Mouse (Mus musculus) skeletal muscle tissue, postnatal 0 days (tissue): ENCODE measurements around the gene Klhdc2. TPM values are rescaled to one million over a fixed set of nuclear protein-coding genes. Genes with fewer than 3 reads are reported as not detected.

Experiments used
- polyA plus RNA-seq: library from polyadenylated mRNA; unstranded; fragments of >200 nt; fragmentation: Nextera tagmentation; extraction: Ambion mirVana; gene quantifications from 2 replicates; pipeline ENCODE4 v1.2.1, GENCODE M21; 2015

Klhdc2 gene
- polyA plus RNA-seq = 96.8 and 99.8 TPM in 2 replicates

GRCm38 (mm10) chr12:69296511-69297410 is at the start of gene Klhdc2:
Gene Klhdc2 (plus strand): TSS chr12:69296681.

GRCm38 (mm10) chr12:69356546-69357299 is 60.2 kb downstream of the Klhdc2 start, which contains the start of gene Nemf:
Gene Nemf (minus strand): TSS chr12:69357165.

Other genes with a start within 250 kb of the Klhdc2 start
- gene Rps29, start 137.5 kb upstream of the Klhdc2 start, polyA plus RNA-seq = 1,267 and 1,559 TPM in 2 replicates
- gene Lrr1, start 127.9 kb upstream of the Klhdc2 start, polyA plus RNA-seq = 2.5 and 3.4 TPM in 2 replicates
- gene Rpl36al, start 112.6 kb upstream of the Klhdc2 start, polyA plus RNA-seq = 498 and 516 TPM in 2 replicates
- 29.5 and 42.3 TPM in 2 replicates for gene Mgat2, start 112.5 kb upstream of the Klhdc2 start, polyA plus RNA-seq
- gene Gm49383, start 99.6 kb upstream of the Klhdc2 start, polyA plus RNA-seq = 4.6 and 5.0 TPM in 2 replicates
- 2.8 and 4.1 TPM in 2 replicates for gene Dnaaf2, start 98.3 kb upstream of the Klhdc2 start, polyA plus RNA-seq
- 3.6 and 4.5 TPM in 2 replicates for gene Gm49384, start 92.4 kb upstream of the Klhdc2 start, polyA plus RNA-seq
- 4.9 and 5.1 TPM in 2 replicates for gene Pole2, start 68.5 kb upstream of the Klhdc2 start, polyA plus RNA-seq
- 10.5 and 11.4 TPM in 2 replicates for gene Klhdc1, start 55.5 kb upstream of the Klhdc2 start, polyA plus RNA-seq
- 44.1 and 44.9 TPM in 2 replicates for gene Nemf, start 60.5 kb downstream of the Klhdc2 start, polyA plus RNA-seq
- gene Arf6, start 75.5 kb downstream of the Klhdc2 start, polyA plus RNA-seq = 36.7 and 51.6 TPM in 2 replicates
- gene Gm9887, start 75.8 kb downstream of the Klhdc2 start, polyA plus RNA-seq = 1.2 and 1.6 TPM in 2 replicates